Mouse (Mus musculus): ENCODE results near the gene Atp11b.

DNA sequence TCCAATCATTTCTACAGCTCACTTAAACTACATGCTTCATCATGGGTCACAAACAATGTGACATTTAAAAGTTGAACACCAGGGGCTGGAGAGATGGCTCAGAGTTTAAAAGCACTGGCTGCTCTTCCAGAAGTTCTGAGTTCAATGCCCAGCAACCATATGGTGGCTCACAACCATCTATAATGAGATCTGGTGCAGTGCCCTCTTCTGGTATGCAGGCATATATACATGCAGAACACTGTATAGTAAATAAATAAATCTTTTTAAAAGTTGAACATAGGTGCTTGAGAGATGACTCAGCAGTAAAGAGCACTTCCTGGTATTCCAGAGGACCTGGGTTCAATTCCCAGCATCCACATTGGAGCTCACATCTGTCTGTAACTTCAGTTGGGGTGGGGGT lies 129.4 kb downstream of the Atp11b start:
- TF ChIP-seq CTCF (IDR thresholded peaks at IDR 0.05; ENCODE audit: low read depth, low read length), result no peak
- TF ChIP-seq GATA1 (IDR thresholded peaks at IDR 0.05; ENCODE audit: borderline replicate concordance, low read length), result no peak
- no peak for TF ChIP-seq TAL1 (conservative IDR thresholded peaks at IDR 0.05; ENCODE audit: low read depth, low read length)
- TF ChIP-seq POLR2AphosphoS5 (IDR thresholded peaks at IDR 0.05; ENCODE audit: insufficient replicate concordance, low read depth, low read length), result no peak
- no peak for TF ChIP-seq GATA2 (IDR thresholded peaks at IDR 0.05; ENCODE audit: borderline replicate concordance, low read depth, low read length)

Data from G1E (cell line).